Mouse (Mus musculus): ENCODE data around the gene Uqcc2. TPM values are rescaled to one million over a fixed set of nuclear protein-coding genes. Genes with fewer than 3 reads are reported as not detected.
A peak's percentile ranks its signal among the peaks of the same experiment; 100 is the strongest.

Gene Uqcc2
- polyA plus RNA-seq, 1 experiment from 2014 or later: 332 TPM

DNA sequence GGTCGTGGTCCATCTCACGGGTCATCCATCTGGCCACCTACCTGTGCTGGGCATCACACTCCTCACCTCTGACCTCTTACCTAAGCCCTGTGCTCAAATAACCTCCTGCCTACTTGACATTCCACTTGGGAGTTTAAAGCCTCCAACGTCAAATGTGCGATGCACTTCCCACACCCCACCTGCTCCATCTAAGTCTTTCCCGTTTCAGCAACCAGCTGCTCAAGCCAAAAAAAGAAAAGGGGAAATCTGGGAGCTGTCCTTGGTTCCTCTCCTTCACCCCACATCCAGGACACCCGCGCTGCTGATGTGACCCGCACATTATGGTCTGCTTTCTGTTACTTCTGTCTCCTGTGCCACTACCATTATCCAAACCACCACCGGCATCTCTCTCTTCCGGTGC, 1.5 kb downstream of the Uqcc2 start:
- Histone ChIP-seq H3K9me3 (ENCODE audit: control insufficient read depth, low read length) (no peaks in the 10 kb centered on the region), H3K4me3 (ENCODE audit: low read depth, low read length) (no peak overlapping the region), H3K27me3 (ENCODE audit: control insufficient read depth, insufficient read depth, low read length) (no peaks in the 10 kb centered on the region), H3K36me3 (ENCODE audit: control insufficient read depth, insufficient read depth, low read length) (no peaks in the 10 kb centered on the region), H3K27ac (ENCODE audit: low read depth, low read length) (no peak overlapping the region), H3K9ac (ENCODE audit: low read length) (no peak overlapping the region; the same call in 1 of the 2 replicates), H3K4me2 (no peak overlapping the region), H3K4me1 (ENCODE audit: control insufficient read depth, insufficient read depth, low read length) (peaks cover 16% of the 10 kb centered on the region)
- WGBS: 91% methylated on average over 10 of the region's 10 CpGs
- DNase-seq (ENCODE audit: low spot score, missing footprints) (no peak), ATAC-seq (ENCODE audit: low FRiP score) (no peak)

DNA sequence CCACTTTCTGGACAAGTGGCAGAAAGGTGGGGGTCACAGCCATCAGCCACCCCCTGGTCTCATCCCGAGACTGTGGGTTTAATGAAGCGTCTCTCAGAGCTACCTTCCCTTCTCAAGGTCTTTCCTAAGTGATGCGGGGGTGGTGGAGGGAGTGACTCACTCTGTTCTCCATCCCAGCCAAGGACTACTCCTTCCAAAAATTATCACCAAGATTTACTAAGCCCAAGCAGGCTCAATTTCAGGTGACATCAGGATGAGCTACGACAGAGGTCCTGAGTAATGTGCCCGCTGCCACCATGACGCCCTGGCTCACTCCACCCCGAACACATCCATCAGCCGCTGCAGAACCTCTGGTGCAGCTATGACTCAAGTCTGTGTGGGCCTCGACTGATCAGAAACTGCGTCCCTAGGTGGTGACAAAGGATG, 2.5 kb downstream of the Uqcc2 start:
- no peak overlapping the region for H3K27ac ChIP-seq (ENCODE audit: low read depth, low read length)

DNA sequence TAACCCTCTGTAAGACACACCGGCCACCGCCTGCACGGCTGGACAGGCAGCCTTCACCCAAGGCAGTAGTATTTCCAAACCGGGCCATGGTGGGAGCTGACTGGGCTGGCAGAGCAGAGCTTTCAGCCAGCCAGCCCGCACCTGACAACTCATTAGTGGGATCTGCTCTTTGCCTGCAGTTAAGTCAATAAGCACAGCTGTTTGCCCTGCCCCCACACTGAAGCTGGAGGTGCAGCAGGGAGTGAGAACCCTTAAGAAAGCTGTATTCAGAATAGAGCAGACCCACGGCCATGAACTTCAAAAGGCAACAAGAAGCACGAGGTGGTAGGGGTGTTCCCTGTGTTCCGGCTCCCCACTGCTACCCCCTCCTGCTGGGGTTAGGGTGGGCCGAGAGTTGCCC, 3.5 kb downstream of the Uqcc2 start:
- H3K9me3 ChIP-seq (ENCODE audit: control insufficient read depth, low read length): no peaks in the 10 kb centered on the region
- peaks cover 16% of the 10 kb centered on the region for H3K4me1 ChIP-seq (ENCODE audit: control insufficient read depth, insufficient read depth, low read length)
- no peak overlapping the region for H3K9ac ChIP-seq (ENCODE audit: low read length)
- DNase-seq (ENCODE audit: low spot score, missing footprints) (no peak), ATAC-seq (ENCODE audit: low FRiP score) (no peak)
- no peaks in the 10 kb centered on the region for H3K27me3 ChIP-seq (ENCODE audit: control insufficient read depth, insufficient read depth, low read length)
- 57% methylated on average over 9 of the region's 9 CpGs for WGBS
- no peak overlapping the region for H3K4me2 ChIP-seq
- no peaks in the 10 kb centered on the region for H3K36me3 ChIP-seq (ENCODE audit: control insufficient read depth, insufficient read depth, low read length)
- no peak overlapping the region for H3K4me3 ChIP-seq (ENCODE audit: low read depth, low read length)
- H3K27ac ChIP-seq (ENCODE audit: low read depth, low read length): peak overlapping the region; percentile 40; the same call in 1 of the 2 replicates

More for the DNA sequence above, 2.5 kb downstream of the Uqcc2 start:
- Histone ChIP-seq H3K36me3 (ENCODE audit: control insufficient read depth, insufficient read depth, low read length) (no peaks in the 10 kb centered on the region), H3K4me2 (no peak overlapping the region), H3K4me1 (ENCODE audit: control insufficient read depth, insufficient read depth, low read length) (peaks cover 16% of the 10 kb centered on the region), H3K4me3 (ENCODE audit: low read depth, low read length) (no peak overlapping the region), H3K27me3 (ENCODE audit: control insufficient read depth, insufficient read depth, low read length) (no peaks in the 10 kb centered on the region), H3K9me3 (ENCODE audit: control insufficient read depth, low read length) (no peaks in the 10 kb centered on the region), H3K9ac (ENCODE audit: low read length) (no peak overlapping the region)
- DNase-seq (ENCODE audit: low spot score, missing footprints) (no peak), ATAC-seq (ENCODE audit: low FRiP score) (no peak)
- 81% methylated on average over 10 of the region's 10 CpGs for WGBS

DNA sequence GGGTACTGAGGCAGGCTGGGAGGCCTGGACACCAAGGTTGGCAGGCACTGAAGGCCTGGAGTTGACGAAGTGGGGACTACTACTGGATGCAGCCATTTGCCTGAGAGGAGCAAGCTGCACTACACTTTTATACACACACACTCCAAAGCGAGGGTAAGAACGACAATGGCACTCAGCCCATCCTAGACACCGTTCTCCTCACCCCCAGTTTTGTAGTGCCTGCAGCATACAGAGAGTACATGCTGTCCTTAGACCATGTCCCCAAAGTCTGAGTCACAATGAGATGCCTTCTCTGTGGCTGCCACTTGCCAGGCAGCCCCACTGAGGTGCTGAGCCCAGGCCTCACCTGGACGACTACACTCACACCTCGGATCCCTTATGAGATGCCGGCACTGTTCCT, 3.9 kb downstream of the Uqcc2 start:
- H3K4me1 ChIP-seq (ENCODE audit: control insufficient read depth, insufficient read depth, low read length): peaks cover 16% of the 10 kb centered on the region
- H3K9ac ChIP-seq (ENCODE audit: low read length): no peak overlapping the region
- H3K4me2 ChIP-seq: no peak overlapping the region

DNA sequence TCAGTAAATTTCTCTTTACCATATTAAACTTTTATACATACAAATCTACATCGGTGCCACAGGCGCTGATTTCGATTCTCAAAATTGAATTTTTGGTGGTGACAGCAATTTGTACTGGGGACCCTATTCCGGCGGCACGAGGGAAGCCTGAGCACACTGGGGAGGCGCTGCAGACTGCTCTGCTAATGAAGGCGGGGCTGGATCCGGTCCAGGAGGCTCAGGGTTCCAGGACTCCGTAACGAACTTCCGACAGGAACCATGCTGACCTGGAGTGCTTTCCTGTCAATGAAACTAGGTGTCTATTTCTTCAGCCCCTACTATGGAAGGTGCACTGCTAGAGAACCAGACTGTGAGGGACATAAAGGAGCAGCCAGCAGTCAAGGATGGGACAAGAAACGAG, 4.4 kb downstream of the Uqcc2 start:
- H3K9me3 ChIP-seq (ENCODE audit: control insufficient read depth, low read length): no peaks in the 10 kb centered on the region
- no peak overlapping the region for H3K27ac ChIP-seq (ENCODE audit: low read depth, low read length)
- DNase-seq (ENCODE audit: low spot score, missing footprints): no peak
- no peaks in the 10 kb centered on the region for H3K36me3 ChIP-seq (ENCODE audit: control insufficient read depth, insufficient read depth, low read length)
- no peaks in the 10 kb centered on the region for H3K27me3 ChIP-seq (ENCODE audit: control insufficient read depth, insufficient read depth, low read length)
- ATAC-seq (ENCODE audit: low FRiP score): no peak
- H3K4me3 ChIP-seq (ENCODE audit: low read depth, low read length): no peak overlapping the region
- WGBS: 85% methylated on average over 13 of the region's 13 CpGs
- H3K9ac ChIP-seq (ENCODE audit: low read length): no peak overlapping the region
- H3K4me1 ChIP-seq (ENCODE audit: control insufficient read depth, insufficient read depth, low read length): peaks cover 16% of the 10 kb centered on the region
- no peak overlapping the region for H3K4me2 ChIP-seq

More for the DNA sequence above, 3.9 kb downstream of the Uqcc2 start:
- DNase-seq (ENCODE audit: low spot score, missing footprints): no peak
- Histone ChIP-seq H3K27ac (ENCODE audit: low read depth, low read length) (no peak overlapping the region), H3K9me3 (ENCODE audit: control insufficient read depth, low read length) (no peaks in the 10 kb centered on the region), H3K36me3 (ENCODE audit: control insufficient read depth, insufficient read depth, low read length) (no peaks in the 10 kb centered on the region), H3K27me3 (ENCODE audit: control insufficient read depth, insufficient read depth, low read length) (no peaks in the 10 kb centered on the region), H3K4me3 (ENCODE audit: low read depth, low read length) (no peak overlapping the region)
- WGBS: 84% methylated on average over 7 of the region's 7 CpGs
- no peak for ATAC-seq (ENCODE audit: low FRiP score)

DNA sequence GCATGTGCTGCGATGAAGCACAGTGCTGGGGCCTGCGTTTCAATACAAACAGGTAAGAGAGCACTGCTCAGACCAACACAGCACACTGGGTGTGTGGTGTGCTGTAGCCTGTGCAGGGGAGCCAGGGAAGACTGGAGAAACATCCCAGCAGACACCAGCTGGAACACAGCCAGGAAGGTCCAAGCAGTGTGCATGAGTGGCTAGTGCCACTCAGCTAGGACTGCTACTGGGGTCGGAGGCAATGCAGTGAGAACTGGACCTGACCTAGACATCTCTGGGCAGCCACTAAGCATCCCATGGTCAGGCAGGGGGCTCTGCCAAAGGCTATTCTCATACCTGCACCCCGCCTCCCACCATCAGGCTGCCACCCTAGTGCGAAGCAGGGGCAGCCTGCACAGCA, 5.5 kb downstream of the Uqcc2 start:
- Histone ChIP-seq H3K27ac (ENCODE audit: low read depth, low read length) (no peak overlapping the region), H3K9ac (ENCODE audit: low read length) (no peak overlapping the region), H3K9me3 (ENCODE audit: control insufficient read depth, low read length) (no peaks in the 10 kb centered on the region), H3K36me3 (ENCODE audit: control insufficient read depth, insufficient read depth, low read length) (no peaks in the 10 kb centered on the region), H3K27me3 (ENCODE audit: control insufficient read depth, insufficient read depth, low read length) (no peaks in the 10 kb centered on the region), H3K4me3 (ENCODE audit: low read depth, low read length) (no peak overlapping the region), H3K4me2 (no peak overlapping the region), H3K4me1 (ENCODE audit: control insufficient read depth, insufficient read depth, low read length) (peaks cover 14% of the 10 kb centered on the region)
- WGBS: 93% methylated on average over 5 of the region's 5 CpGs
- no peak for DNase-seq (ENCODE audit: low spot score, missing footprints)
- no peak for ATAC-seq (ENCODE audit: low FRiP score)

DNA sequence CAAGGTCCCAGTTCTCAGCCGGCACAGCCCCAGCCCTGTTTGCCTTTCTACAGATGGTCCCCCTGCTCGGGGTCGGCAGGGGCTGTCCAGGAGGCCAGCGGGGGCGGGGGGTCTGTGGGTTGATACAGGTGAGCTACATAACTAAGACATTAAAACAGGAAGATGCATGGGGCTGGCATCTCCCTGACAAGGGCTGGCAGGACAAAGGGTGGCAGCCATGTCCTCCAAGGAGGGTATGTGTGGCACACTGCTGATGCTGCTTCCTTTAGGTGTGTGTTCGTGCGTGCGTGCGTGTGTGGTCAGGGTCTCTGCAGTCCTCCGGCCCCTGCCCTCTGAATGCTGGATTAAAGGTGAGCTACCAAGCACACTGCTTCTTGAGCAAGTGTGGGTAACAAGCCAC, 6.7 kb downstream of the Uqcc2 start:
- Histone ChIP-seq H3K4me3 (ENCODE audit: low read depth, low read length) (no peak overlapping the region), H3K9me3 (ENCODE audit: control insufficient read depth, low read length) (no peaks in the 10 kb centered on the region), H3K27me3 (ENCODE audit: control insufficient read depth, insufficient read depth, low read length) (no peaks in the 10 kb centered on the region), H3K36me3 (ENCODE audit: control insufficient read depth, insufficient read depth, low read length) (no peaks in the 10 kb centered on the region), H3K4me1 (ENCODE audit: control insufficient read depth, insufficient read depth, low read length) (peaks cover 8% of the 10 kb centered on the region; the same call in 1 of the 2 replicates), H3K4me2 (no peak overlapping the region), H3K27ac (ENCODE audit: low read depth, low read length) (no peak overlapping the region), H3K9ac (ENCODE audit: low read length) (no peak overlapping the region)
- DNase-seq (ENCODE audit: low spot score, missing footprints) (no peak), ATAC-seq (ENCODE audit: low FRiP score) (no peak)
- WGBS: 83% methylated on average over 10 of the region's 10 CpGs

DNA sequence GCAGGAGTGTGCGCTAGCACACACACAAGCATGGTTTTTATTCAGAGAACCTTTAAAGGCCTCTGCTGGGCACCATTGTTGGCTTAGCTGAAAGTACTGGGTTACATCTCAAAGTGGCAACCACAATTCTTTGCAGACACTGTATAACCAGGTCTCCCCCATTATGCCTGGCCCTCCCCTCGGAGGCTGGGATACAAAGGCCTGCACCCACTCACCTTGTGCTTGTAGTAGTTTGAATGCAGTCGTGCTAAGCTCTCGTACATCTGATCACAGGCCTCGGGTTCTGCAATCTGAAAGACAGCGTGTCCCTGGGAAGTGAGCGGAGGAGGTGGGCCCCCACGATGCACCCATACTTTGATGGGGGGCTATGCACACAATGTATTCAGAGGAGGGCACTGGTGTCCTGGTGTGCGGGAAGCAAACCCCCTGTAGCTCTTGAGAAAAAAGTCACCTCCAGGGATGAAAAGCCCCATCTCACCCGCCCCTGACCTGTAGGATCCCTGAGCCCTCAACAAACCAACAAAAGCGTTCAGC, 8.0 kb downstream of the Uqcc2 start:
- WGBS: 82% methylated on average over 11 of the region's 11 CpGs
- ATAC-seq (ENCODE audit: low FRiP score): no peak
- no peak overlapping the region for H3K27ac ChIP-seq (ENCODE audit: low read depth, low read length)
- H3K27me3 ChIP-seq (ENCODE audit: control insufficient read depth, insufficient read depth, low read length): no peaks in the 10 kb centered on the region
- H3K4me2 ChIP-seq: no peak overlapping the region
- H3K9ac ChIP-seq (ENCODE audit: low read length): no peak overlapping the region
- H3K4me3 ChIP-seq (ENCODE audit: low read depth, low read length): no peak overlapping the region
- no peak for DNase-seq (ENCODE audit: low spot score, missing footprints)
- no peaks in the 10 kb centered on the region for H3K9me3 ChIP-seq (ENCODE audit: control insufficient read depth, low read length)
- peaks cover 6% of the 10 kb centered on the region; the same call in 1 of the 2 replicates for H3K4me1 ChIP-seq (ENCODE audit: control insufficient read depth, insufficient read depth, low read length)
- H3K36me3 ChIP-seq (ENCODE audit: control insufficient read depth, insufficient read depth, low read length): no peaks in the 10 kb centered on the region

DNA sequence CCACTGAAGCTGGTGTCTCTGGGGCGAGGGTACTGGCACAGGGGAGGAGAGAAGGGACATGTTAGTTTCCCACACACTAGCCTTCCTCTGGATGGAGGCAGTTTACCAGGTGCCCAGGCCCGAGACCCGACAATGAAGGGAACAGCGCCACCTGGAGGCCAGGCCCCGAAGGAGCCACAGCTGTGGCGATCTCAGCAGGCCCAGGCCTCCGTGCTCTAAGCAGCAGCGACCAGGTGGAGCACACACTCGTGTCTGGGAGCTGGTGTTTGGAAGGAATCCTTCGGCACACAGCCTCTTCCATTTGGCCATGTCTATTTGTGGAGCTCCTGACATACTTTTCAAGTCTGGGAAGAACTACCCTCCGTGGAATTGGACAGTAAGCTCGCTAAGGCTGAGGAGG, 8.5 kb downstream of the Uqcc2 start:
- Histone ChIP-seq H3K4me2 (no peak overlapping the region), H3K4me1 (ENCODE audit: control insufficient read depth, insufficient read depth, low read length) (peaks cover 7% of the 10 kb centered on the region), H3K27ac (ENCODE audit: low read depth, low read length) (no peak overlapping the region), H3K4me3 (ENCODE audit: low read depth, low read length) (no peak overlapping the region), H3K9ac (ENCODE audit: low read length) (no peak overlapping the region), H3K9me3 (ENCODE audit: control insufficient read depth, low read length) (no peaks in the 10 kb centered on the region), H3K36me3 (ENCODE audit: control insufficient read depth, insufficient read depth, low read length) (no peaks in the 10 kb centered on the region), H3K27me3 (ENCODE audit: control insufficient read depth, insufficient read depth, low read length) (no peaks in the 10 kb centered on the region)
- 30% methylated on average over 12 of the region's 12 CpGs for WGBS
- ATAC-seq (ENCODE audit: low FRiP score): no peak
- DNase-seq (ENCODE audit: low spot score, missing footprints): peak; percentile 98

All from midbrain, embryonic 11.5 days (tissue).